10 mouse cellular contexts compared by ENCODE assay signal in the genomic region with DNA sequence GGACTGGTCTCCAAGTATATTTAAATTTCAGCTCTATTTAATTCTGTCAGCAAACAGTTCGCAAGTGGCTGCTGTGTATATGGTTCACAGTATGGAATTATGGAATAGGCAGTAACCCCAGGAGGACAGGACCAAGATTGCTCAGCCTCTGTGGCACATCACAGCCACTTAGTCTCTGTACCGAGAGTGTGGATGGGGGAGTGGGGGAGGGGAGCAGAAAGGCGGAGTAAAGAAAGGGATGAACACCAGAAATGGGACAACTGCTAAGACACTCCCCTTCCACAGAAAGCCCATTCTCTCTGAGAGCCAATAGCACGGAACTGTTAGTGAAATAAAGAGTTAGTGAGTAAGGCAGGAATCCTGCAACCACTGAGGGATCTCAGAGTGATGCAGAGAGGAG.
A peak's percentile ranks its signal among the peaks of the same experiment; 100 is the strongest.
DNase-seq lines count a peak whose midpoint lies in the region; ATAC-seq and TF ChIP-seq lines count a peak whose summit lies in the region.
"Had no signal": no experiment of that assay in that cellular context is flagged by ENCODE, and none has a peak within 500 bp of the region (broad histone marks: within the 10 kb centered on the region; RNA-seq: fewer than 3 reads in every experiment).

No protein-coding gene starts in this region.

- no peak for ATAC-seq in lung, embryonic 15.5 days (ENCODE audit: borderline replicate concordance, extremely low read depth, low FRiP score, low TSS enrichment)
- no peak for ATAC-seq in forebrain, embryonic 16.5 days
- no peak for ATAC-seq in midbrain, embryonic 15.5 days (replicated peaks)

- H3K4me3 ChIP-seq in lung, embryonic 15.5 days: no peak overlapping the region
- H3K4me3 ChIP-seq in lung, adult 2 months (replicated peaks; ENCODE audit: extremely low read depth, low read depth, low read length): no peak overlapping the region
- H3K4me3 ChIP-seq in forebrain, embryonic 16.5 days (replicated peaks; ENCODE audit: low read length): no peak overlapping the region
- H3K4me3 ChIP-seq in midbrain, embryonic 15.5 days: no peak overlapping the region
- H3K4me3 ChIP-seq: limb, embryonic 12.5 days had no signal

- DNase-seq in embryo, embryonic 10.5 days (ENCODE audit: low spot score): peak; percentile 45
- no peak for DNase-seq in embryo, embryonic 11 days
- no peak for DNase-seq in lung, adult 2 months
- DNase-seq in cerebellum, adult 18-20 months: no peak
- no peak for DNase-seq in kidney, postnatal 25 days
- DNase-seq: right cerebral cortex, postnatal 4 days had no signal

- TF ChIP-seq CTCF in lung, adult 2 months (IDR thresholded peaks at IDR 0.05; ENCODE audit: insufficient read depth, low read length): no peak

- 34% methylated on average over 4 of the region's 4 CpGs for WGBS in lung, embryonic 15.5 days
- WGBS in lung, adult 2 months: 68% methylated on average over 4 of the region's 4 CpGs
- 33% methylated on average over 4 of the region's 4 CpGs for WGBS in forebrain, embryonic 16.5 days
- 21% methylated on average over 4 of the region's 4 CpGs for WGBS in midbrain, embryonic 15.5 days

- no peak for TF ChIP-seq POLR2A in lung, adult 2 months (IDR thresholded peaks at IDR 0.05; ENCODE audit: borderline replicate concordance, extremely low read depth, low read depth, low read length)

- no peak overlapping the region for H3K4me2 ChIP-seq in lung, embryonic 15.5 days
- H3K4me2 ChIP-seq in forebrain, embryonic 16.5 days (ENCODE audit: low read length): no peak overlapping the region
- H3K4me2 ChIP-seq in midbrain, embryonic 15.5 days: no peak overlapping the region
- H3K4me2 ChIP-seq: limb, embryonic 12.5 days had no signal

- H3K9me3 ChIP-seq in lung, embryonic 15.5 days: no peaks in the 10 kb centered on the region
- H3K9me3 ChIP-seq in forebrain, embryonic 16.5 days (ENCODE audit: control insufficient read depth, low read length): no peaks in the 10 kb centered on the region
- no peaks in the 10 kb centered on the region for H3K9me3 ChIP-seq in midbrain, embryonic 15.5 days
- H3K9me3 ChIP-seq: limb, embryonic 12.5 days had no signal

- H3K9ac ChIP-seq in lung, embryonic 15.5 days: no peak overlapping the region
- H3K9ac ChIP-seq in forebrain, embryonic 16.5 days (replicated peaks; ENCODE audit: low read depth, low read length): no peak overlapping the region
- no peak overlapping the region for H3K9ac ChIP-seq in midbrain, embryonic 15.5 days
- H3K9ac ChIP-seq: limb, embryonic 12.5 days had no signal

- no peaks in the 10 kb centered on the region for H3K27me3 ChIP-seq in lung, embryonic 15.5 days
- no peaks in the 10 kb centered on the region for H3K27me3 ChIP-seq in forebrain, embryonic 16.5 days (replicated peaks; ENCODE audit: control insufficient read depth, insufficient read depth, low read length)
- H3K27me3 ChIP-seq in midbrain, embryonic 15.5 days (replicated peaks): no peaks in the 10 kb centered on the region
- H3K27me3 ChIP-seq: limb, embryonic 12.5 days had no signal

- H3K36me3 ChIP-seq in lung, embryonic 15.5 days: no peaks in the 10 kb centered on the region
- H3K36me3 ChIP-seq in forebrain, embryonic 16.5 days (ENCODE audit: control insufficient read depth, insufficient read depth): peaks cover 2% of the 10 kb centered on the region; the same call in 1 of the 2 replicates
- H3K36me3 ChIP-seq in midbrain, embryonic 15.5 days (replicated peaks): no peaks in the 10 kb centered on the region
- H3K36me3 ChIP-seq: limb, embryonic 12.5 days had no signal

- peaks cover 48% of the 10 kb centered on the region for H3K4me1 ChIP-seq in lung, embryonic 15.5 days
- H3K4me1 ChIP-seq in lung, adult 2 months (ENCODE audit: control insufficient read depth, insufficient read depth, low read length): peaks cover 23% of the 10 kb centered on the region
- peaks cover 40% of the 10 kb centered on the region for H3K4me1 ChIP-seq in forebrain, embryonic 16.5 days (replicated peaks; ENCODE audit: control insufficient read depth, insufficient read depth, low read length)
- peaks cover 36% of the 10 kb centered on the region for H3K4me1 ChIP-seq in midbrain, embryonic 15.5 days

- H3K27ac ChIP-seq in lung, embryonic 15.5 days: peak overlapping the region; percentile 19; the same call in 1 of the 2 replicates
- peak overlapping the region; percentile 30; the same call in 1 of the 2 replicates for H3K27ac ChIP-seq in forebrain, embryonic 16.5 days (ENCODE audit: low read length)
- peak overlapping the region; percentile 46 for H3K27ac ChIP-seq in midbrain, embryonic 15.5 days
- H3K27ac ChIP-seq: limb, embryonic 12.5 days had no signal
